Mouse (Mus musculus) cerebellum, adult 9-10 months (tissue): ENCODE data around the gene Etl4.

Experiments used
- DNase-seq: peaks from one replicate; pipeline ENCODE4 v3.0.0; 2022

The Etl4 gene

DNA sequence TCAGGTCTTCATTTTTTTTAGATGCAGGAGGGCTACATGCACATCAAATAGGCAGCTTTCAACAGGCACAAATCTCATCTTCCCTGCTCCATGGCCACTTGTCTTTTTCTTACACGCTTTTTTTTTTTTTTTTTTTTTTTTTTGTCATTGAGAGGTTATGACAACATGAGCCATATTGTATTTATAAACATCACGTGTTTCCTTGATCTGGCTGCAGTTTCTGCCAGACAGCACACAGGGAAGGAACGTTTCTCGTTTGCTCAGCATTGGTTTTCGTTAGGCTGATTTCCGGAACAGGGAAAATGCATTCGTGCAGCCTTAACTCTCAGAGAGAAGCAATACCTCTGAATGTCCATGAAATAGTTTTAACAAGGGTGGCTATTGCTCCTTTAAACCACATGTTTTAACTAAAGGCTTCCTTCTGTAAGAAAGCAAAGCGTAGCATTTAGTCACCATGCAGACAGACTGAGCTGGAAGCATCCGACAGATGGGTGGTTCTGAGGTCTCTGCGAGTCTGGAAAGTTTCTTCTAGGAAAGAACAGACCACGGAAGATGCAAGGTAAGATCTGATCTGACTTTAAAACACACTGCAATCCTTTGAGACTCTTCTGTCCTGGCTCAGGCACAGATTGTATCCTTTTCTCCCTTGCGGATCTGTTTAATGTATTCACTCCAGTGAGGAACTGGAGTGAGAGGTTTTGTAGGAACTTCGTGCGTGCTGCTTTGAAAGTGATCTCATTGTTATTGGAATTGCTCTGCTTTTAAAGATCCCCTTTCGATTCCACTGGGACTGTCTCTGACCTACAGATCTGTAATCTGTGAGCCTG is 812.8 kb downstream of the Etl4 start:
- DNase-seq: no peak

DNA sequence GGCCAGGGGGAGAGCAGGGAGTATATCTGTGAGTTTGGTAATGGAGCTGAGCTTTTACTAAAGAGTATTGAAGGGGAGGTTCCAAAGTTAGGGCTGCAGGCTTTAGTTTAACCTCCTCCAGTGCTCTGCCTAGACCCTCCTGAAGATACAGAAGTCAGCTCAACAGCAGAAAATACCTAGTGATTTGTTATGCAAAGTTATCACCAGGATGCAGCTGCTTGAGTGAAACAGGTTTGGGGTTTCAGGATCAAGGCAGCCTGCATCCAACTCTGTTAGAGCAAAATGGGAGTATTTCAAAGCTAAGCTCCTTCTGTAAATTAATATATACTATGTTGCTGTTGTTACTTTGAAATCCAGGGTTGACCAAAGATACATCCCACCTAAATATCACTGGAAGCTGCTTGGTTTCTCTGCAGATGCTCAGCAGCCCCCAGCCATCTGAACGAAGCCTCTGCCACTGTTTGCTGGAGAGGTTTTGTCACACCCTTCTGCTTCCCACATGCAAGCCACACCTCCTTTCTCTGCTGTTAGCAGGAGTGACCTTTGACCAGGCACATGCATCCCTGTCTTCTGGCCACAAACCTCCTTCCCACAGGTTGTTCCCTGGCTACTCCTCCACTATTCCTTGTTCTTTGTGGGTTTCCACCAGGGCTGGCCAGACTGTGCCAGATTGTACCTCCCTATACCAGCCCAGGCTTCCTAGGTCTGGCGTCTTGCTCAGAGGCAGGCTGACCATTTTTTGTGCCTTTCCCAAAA is 814.6 kb downstream of the Etl4 start:
- DNase-seq: no peak

DNA sequence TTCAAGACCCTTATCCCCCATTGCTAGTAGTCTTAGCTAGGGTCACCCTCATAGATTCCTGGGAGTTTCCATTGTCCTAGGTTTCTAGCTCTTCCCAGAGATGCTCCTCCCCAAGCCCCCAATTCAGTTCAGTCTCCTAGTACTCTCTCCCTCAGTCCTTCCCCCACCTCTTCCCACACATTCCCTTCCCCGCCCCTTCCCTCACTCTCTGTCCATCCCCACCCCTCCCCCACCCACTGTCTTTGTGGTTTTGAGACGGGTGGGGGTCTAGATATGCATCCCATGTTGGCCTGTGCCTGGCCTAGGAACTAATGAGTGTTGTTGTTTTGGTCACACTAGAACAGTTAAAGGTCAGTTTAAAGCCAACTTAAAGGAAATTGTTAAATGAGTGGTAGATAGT is 817.4 kb downstream of the Etl4 start:
- no peak for DNase-seq

DNA sequence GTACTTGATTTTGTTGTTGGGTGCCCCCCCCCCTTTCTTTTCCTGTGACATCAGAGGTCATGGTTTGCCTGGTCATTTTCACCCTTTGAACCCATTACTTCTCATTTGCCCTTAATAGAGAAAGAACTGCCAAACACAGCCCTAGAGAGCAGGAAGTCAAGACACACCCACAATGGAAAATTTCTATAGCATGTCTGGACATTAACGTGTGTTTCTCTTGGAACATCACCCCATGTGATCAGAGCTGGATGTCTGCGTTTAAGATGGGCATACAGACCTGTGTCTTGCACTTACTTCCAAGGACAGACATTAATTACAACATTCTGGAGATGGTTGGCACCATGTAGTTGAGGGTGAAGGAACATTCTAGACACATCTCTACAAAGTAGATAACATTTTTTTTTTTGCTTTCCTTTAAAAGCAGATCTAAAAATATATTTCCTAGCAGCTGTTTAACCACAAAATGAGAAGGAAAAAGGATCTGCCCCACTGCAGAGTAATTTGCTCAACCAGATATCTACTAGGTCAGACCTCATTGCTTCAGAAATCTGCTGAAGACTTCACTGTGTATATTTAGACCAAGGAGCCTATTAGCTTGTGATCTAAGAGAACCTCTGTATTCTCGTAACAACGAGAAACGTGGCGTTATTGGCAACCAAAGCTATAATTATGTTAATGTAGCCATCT is 818.3 kb downstream of the Etl4 start:
- DNase-seq: no peak

DNA sequence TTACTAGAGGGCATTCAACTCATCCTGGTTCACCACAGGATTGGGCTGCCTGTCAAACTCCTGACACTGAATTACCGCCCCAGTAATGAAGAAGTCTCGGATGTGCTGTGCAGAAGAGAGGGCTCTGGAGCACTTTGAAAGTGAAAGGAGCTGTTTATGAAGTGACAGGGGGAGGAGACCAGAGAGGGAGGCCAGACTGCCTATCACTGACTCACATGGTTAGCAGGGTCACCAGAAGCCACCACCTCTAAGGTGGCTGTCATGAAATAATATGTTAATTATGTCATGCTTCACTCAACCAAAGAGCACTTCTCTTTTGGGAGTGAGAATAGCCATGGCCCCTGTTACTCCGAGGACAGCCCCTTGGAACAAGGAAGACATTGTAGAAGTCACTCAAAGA is 825.9 kb downstream of the Etl4 start:
- no peak for DNase-seq

DNA sequence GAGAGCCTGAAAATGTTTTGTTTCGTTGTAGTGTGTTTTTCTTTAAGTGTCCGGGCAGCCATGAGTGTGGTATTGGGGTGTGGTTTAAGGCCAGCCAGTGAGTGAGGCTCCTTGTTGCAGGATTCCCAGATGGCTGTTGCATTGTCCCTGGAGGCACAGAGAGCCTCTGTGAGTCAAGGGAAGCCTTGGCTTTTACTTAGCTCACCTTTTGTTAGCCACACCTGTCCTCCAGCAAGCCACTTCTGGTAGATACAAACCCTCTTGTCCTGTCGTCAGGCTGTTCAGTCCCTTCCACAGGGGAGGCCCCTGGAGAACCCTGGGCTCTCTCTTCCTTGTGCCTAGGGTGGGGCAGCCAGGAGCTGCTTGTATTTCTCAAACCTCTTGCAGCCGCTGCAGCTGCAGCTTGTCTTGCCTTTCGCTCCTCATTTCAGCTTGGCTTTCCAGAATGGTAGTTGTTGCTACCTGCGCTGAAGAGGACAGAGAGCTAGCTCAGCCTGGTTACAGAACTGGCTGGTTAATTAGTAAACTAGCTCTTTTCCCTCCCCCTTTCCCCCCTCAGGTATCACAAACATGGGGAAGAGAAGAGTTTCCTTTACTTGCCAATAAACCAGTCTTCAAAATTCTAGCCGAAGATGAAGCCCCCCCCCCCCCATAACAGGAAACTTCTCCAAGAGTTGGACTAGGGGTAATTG is 826.9 kb downstream of the Etl4 start:
- no peak for DNase-seq

DNA sequence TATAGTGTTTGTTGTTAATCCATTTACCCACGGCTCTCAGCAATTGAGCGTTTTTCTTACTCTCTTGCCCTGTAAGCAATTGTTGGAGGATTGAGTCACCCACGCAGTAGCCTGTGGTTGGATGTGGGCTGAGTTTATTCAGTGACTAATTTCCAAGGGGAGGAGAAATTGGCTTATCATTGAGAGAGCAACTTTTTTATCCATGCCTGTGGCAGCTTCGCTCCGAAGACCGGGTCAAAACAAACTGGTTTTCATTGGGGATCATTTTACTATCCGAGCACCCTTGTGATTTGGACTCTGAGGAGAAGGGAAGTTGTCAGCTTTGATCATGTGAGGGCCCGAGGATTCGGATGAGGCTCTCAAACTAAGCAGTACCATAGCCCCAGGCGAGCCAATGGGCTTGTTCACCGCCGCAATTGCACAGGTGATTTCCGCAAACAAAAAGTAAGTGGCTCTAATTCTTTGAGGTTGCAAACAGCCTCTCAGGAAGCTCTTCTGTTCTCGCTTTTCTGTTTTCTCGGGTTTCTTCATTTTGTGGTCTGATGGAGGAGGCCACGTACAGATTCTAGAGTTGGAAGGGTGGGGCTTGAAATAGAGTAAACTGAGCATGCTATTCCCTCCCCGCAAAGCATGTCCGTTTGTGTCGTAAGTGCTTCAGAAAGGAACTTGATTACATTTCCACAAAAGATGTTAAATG is 827.7 kb downstream of the Etl4 start:
- DNase-seq: no peak

DNA sequence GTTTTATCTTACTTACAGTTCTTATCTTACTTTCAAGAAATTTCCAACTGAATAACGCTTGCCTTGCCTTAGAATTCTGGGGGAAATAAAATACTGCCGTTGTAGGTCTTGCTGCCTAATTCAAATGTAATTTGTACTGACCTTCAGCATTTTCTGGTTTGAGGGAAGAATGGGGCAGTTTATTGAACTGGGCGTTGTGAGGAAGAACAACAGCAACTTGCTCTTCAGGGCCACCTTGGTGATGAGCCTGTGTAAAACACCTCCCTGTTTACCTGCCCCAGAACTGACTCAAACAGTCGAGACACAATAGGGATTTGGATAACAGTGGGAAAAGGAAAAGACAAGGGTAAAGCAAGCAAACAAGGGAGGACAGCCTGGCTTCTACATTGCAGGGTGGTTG is 828.3 kb downstream of the Etl4 start:
- DNase-seq: no peak

DNA sequence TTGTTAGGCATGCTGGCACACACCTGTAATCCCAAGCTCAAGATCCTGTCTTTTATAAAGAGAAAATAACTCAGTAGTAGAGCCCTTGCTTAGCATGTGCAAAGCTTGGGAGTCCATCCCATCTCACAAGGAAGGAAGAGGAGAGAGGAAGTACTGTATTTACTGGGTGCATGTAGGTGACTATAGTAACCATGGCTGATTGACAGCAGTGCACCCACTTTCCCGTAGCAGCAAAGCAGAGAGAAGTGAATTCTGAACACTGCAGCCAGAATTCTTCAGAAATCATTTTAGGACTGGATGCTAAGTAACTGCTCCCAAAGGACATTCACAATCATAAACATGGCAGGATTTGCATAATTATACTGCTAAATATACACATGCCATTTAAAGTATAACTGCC is 838.1 kb downstream of the Etl4 start:
- DNase-seq: no peak

DNA sequence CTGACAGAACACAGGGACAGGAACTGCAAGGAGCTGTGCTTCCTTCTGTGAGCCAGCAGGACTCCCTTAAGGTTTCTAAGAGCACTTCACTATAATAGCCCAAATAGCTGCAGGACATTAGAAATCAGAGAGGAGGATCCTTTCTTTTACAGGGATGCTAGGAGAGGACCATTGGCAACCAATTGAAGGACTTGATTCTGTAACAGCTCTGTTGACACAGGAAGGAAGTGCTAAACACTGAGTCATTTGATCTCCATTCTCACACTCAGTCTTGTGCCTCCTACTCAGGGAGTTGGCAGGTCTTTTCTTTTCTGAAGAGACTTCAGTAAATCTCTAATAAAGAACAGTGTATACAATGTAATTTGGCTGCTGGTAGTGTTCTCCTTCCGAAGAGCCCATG is 838.9 kb downstream of the Etl4 start:
- no peak for DNase-seq

DNA sequence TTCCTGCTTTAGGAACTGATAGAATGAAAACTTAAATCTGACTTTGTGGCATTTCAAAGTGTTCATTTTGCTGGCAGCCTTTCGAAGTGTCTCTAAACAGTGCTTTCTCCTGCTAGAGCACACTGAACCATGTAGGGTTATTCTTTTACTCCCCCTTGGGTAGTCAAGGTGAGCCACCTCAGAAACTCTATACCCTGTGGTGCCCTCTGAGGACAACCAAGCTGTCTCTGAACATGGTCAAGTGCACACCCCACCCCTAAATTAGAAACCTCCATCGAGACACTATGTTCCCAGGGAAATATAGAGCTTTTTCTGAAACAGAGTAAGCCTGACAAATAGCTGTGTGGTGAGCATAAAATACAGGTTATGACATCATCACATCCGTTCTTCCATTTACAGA is 840.1 kb downstream of the Etl4 start:
- no peak for DNase-seq

DNA sequence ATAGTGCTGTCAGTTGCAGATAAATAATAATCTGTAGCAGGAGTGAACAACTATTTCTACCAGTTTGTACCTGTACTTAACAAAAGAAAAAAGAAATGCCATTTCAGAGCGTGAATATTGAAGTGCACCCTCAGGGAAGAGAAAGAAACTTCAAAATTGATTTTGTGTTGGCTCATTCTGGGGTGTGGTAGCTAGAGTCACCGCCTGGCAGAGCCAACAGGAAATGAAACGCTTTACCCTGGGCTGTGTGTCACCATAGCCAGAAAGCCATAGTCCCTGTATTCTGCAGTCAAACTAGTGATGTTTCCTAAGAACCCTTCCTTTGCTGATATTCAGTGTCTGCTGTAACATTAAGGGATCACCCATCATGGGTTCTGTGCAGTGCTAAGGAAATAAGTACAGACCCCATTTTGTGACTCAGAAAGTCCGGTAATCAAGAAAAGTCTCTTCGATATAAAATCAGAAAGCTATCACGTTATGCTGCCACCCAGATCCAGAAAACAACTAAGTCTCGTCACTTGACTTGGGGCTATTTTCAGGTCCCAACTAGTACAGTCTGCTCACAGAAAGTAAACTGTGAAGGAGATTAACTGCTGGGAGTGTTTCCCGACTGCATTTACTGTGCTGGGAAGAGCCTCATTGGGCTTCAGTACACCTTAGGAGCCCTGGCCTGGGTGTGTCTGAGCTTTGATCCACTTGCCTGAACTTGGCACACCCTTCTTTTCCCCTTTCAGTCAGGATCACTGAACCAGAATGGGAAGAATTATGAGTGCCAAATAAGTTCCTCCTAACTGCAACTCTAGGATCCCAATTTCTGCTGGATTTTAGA is 843.9 kb downstream of the Etl4 start:
- no peak for DNase-seq

DNA sequence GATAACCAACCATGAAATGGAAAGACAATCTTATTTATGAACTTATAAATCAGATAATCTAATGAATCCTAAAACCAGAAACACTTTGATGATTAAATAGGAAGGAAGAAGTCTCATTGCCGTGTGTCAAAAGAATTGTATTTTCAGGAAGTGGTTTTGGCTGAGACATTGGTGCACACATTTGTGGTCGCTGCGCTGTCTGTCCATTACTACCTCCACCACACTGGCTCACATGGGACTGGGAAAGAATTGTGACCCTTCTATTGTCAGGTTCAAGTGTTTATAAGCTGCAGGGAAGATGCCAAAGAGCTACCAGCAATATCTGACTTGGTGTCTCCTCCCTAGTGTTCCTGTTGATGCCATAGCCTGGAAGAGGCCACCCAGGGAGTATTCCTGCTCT is 847.4 kb downstream of the Etl4 start:
- DNase-seq: no peak

DNA sequence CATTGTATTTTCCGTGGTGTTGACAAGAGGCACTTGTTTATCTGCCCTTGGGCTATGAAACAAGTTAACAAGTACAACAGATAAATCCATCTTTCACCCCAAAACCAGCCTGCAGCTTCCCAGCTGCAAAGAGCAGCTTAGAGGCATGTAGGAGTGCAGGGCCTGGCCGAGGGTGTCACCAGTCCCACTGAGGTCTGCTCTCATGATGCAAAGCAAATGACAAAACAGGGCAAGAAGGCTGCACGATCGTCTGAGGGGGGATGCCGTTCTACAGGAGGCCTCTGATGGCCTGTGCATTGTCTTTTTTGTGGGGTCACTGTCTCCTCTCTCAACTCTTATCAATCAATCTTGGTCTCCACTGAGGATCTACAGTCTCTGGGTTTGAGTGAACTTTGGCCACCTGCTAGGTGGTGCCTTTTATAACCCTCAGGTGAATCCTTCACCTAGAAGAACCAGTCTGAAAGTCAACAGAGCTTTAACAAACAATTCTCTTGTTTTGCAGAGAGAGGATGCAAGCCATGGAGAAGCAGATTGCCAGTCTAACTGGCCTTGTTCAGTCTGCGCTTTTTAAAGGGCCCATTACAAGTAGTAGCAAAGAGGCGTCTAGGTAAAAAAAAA is 849.6 kb downstream of the Etl4 start:
- DNase-seq: no peak

DNA sequence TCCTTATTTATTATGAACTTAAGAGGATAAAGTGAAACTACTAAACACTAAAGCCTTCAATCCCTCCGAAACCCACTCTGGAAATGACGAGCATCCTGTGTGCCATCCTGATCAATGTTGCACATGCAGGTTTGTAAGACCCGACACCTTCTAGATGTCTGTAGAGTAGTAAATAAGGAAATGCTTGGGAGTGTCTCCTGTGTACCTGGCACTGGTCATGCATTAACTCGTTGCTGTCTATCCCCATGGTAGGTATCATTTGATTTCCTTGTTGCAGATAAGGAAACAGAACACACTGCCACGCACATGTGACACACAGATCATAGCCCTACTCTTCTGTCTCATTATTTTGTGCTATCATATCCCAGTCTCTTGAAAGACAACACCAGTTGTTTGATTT is 851.7 kb downstream of the Etl4 start:
- no peak for DNase-seq

DNA sequence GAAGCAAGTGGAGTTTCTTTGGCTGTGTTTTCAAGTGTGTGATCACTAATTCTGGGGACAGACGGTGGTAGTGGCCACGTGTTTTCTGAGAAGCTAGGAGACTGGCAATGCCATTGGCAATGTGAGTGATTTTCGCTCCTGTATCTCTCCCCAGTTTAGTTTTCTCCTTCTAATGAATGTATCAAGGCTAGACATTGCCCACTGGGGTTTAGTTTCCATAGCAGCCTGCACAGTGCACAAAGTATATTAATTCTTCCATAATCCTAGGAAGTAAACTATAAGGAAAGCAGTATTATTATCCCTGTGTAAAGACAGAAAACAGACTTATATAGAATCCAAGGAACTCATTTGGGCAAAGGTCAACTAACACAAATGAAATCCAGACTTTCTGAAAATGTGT is 852.2 kb downstream of the Etl4 start:
- no peak for DNase-seq

DNA sequence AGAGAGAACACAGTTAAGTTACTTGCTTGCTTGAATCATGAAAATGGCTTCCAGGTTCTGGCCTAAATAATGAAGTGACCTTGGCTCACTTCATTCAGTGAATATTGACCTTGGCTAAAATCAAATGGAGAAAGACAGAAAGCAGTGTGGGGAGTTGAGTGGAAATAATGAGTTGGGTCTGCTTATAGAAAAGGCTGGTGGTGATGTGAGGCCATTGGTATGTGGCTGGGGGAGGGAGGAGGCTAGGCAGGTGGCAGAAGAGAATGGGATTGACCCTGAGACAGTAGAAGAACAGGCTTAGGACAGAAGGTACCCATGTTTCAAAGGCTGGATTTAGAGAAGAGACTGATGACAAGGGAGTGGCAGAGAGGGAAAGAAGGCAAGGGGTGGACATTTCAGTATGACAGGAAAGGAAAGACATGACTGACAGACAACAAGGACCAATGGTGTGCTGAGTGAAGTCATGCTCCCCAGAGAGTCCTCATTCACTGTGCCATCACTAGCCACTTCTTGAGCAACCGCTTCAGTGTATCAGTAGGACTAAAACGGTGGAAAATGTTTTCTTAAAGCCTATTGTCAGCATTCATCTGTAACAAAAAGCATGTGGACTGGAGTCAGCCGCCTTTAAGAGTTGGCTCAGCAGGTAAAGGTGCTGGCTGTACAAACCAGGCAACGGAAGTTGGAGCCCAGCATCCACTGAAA is 854.1 kb downstream of the Etl4 start:
- DNase-seq: no peak

DNA sequence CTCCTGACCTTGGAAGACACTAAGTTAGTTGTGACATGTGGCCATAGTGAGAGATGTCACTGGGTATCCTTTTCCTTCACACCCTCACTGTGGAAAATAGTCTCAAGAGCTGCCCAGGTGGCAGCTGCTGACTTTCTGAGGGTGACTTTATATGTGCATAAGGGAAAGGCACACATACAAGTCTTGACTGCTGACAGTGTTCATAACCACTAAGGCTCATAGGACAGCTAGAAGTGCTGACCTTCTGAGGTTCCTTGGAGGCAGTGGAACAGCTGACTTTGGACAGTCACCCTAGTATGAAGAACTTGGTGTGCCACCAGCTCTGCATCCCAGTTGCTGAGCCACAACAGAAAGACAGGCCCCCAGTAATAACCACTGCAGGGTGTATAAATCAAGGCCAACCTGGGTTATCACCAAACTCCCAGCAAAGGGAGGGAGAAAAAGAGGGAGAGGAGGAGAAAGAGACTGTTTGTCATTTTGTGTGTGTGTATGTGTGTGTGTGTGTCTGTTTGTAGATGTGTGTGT is 855.0 kb downstream of the Etl4 start:
- DNase-seq: no peak

DNA sequence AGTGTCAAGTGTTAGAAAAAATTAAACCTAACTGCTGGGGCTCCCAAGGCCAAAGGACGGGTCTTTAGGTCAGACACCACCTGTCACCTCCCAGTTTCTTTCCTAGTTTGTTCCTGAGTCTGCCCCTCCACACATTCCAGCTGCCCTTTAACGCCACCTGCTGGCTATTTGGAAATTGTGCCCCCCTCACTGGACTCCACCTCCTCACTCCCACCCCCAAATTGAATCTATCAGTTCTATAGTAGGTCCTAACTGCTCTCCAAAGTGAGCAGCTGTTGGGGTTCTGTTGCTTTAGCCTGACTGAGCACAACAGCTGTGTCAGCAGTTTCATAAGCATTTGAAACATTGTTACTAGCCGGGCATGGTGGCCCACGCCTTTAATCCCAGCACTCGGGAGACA is 859.1 kb downstream of the Etl4 start:
- DNase-seq: no peak

DNA sequence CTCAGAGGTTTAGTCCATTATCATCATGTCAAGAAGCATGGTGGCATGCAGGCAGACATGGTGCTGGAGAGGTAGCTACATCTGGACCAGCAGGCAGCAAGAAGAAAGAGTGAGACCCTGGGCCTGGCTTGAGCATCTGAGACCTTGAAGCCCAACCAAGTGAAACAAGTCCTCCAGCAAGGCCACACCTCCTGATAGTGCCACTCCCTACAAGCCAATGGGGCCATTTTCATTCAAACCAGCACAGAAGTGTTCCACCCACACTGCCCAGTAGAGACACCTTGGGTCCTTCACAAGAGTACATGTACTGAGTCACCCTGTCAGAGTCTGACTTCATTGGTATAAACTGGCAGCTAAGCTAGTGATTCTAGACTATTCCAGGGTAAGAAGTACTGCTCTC is 860.6 kb downstream of the Etl4 start:
- DNase-seq: no peak
